Mouse (Mus musculus) intestine, postnatal 0 days (tissue): ENCODE data around the gene Snw1. TPM values are rescaled to one million over a fixed set of nuclear protein-coding genes. Genes with fewer than 3 reads are reported as not detected.
A peak's percentile ranks its signal among the peaks of the same experiment; 100 is the strongest.
"Not testable (repeated sequence)": the region's sequence is repeated elsewhere in the genome, so short reads cannot be mapped to it uniquely, and the experiment has no call there.

Experiments
- ATAC-seq: fragments of 200-750 bp; cut with Nextera tagmentation; 2 replicates; pipeline ENCODE4 v1.8.0; 2017; ENCODE audit warnings: mild to moderate bottlenecking, moderate TSS enrichment, moderate library complexity
- H3K27ac ChIP-seq: fragments of 300-500 bp; sonication (generic); 2 replicates; pipeline ENCODE4 v1.5.1; 2014; ENCODE audit warnings: mild to moderate bottlenecking, low read depth, low read length, moderate library complexity
- H3K27me3 ChIP-seq: fragments of 300-500 bp; sonication (generic); replicated peaks from 2 replicates; pipeline ENCODE4 v1.6.1; 2014; ENCODE audit warnings: low read length, mixed read lengths; ENCODE audit not compliant: control insufficient read depth, insufficient read depth
- H3K36me3 ChIP-seq: fragments of 300-500 bp; sonication (generic); 2 replicates; pipeline ENCODE4 v1.6.1; 2014; ENCODE audit warnings: mild to moderate bottlenecking, moderate library complexity; ENCODE audit not compliant: control insufficient read depth, insufficient read depth
- H3K4me1 ChIP-seq: fragments of 300-500 bp; sonication (generic); replicated peaks from 2 replicates; pipeline ENCODE4 v1.6.1; 2014; ENCODE audit warnings: antibody characterized with exemption, low read length, mixed read lengths; ENCODE audit not compliant: control insufficient read depth, insufficient read depth
- H3K4me2 ChIP-seq: fragments of 300-500 bp; sonication (generic); replicated peaks from 2 replicates; pipeline ENCODE4 v1.6.1; 2014; ENCODE audit warnings: low read depth, mild to moderate bottlenecking, moderate library complexity
- H3K4me3 ChIP-seq: fragments of 300-500 bp; sonication (generic); 2 replicates; pipeline ENCODE4 v1.5.1; 2014; ENCODE audit warnings: low read depth, low read length
- H3K9ac ChIP-seq: fragments of 300-500 bp; sonication (generic); 2 replicates; pipeline ENCODE4 v1.6.1; 2014; ENCODE audit warnings: mild to moderate bottlenecking, low read depth, low read length
- H3K9me3 ChIP-seq: fragments of 300-500 bp; sonication (generic); 2 replicates; pipeline ENCODE4 v1.6.1; 2016; ENCODE audit warnings: mixed run types; ENCODE audit not compliant: control insufficient read depth
- CTCF ChIP-seq: sonication (generic); IDR thresholded peaks from 2 replicates; pipeline ENCODE4 v1.5.1; 2016; ENCODE audit warnings: low read depth, mild to moderate bottlenecking, control low read depth, antibody characterized with exemption, moderate library complexity
- WGBS: fragments of 180-500 bp; shearing (Covaris S2); extraction: QIAGEN DNeasy Blood & Tissue Kit; methylation state at CpG from one replicate; pipeline ENCODE4 v1.1.7; 2014; 5-methylcytosine and 5-hydroxymethylcytosine counted together
- polyA plus RNA-seq: library from polyadenylated mRNA; unstranded; fragments of >200 nt; fragmentation: Nextera tagmentation; extraction: Ambion mirVana; gene quantifications from 2 replicates; pipeline ENCODE4 v1.2.1, GENCODE M21; 2015

Gene Snw1
- 66.9 and 70.7 TPM in 2 replicates for polyA plus RNA-seq

DNA sequence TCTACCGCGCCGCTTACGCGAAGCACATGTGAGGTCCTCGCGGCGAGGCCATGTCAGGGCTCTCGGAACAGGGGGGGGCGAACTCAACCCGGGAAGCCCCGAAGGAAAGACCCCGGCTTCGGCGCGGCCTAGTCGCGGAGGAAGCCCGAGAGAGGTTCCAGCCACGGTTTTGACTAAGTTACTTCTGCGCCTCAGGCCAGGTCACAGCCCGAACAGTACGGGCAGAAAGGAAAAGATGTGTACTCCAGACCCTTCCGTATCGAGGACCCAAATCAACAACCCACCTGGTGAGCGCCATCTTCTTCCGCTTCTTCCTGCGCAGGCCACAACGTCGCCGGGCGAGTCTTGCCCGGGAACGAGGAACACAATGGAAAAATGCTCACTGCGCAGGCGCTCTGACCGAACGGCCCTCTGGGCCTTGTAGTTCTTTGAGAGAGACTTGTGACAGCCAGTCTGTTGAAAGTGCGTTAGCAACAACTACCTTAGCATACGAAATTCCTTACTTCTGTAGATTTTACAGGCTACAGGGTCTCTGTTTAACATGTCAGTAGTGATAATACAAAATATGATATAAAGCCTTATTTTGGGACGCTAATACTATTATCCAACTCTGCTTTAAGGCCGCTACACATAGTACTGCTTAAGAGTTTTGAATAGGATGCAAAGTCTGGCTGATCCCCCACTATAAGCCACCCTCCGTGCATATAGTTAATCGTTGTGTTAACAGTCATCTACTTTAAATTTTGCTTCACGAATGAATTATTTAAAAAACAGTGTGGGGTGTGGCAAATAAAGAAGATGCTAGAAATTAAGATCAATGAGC is at the start of gene Snw1:
Gene Snw1, minus strand, starts transcription at position 311 of the 823 bp plus-strand sequence.
- Histone ChIP-seq H3K9ac (peak within 1 kb of the TSS; percentile 97), H3K27ac (peak within 1 kb of the TSS; percentile 88), H3K4me2 (peak within 1 kb of the TSS; percentile 65), H3K36me3 (peaks cover 13% of the 10 kb centered on the region), H3K27me3 (no peaks in the 10 kb centered on the region), H3K4me3 (peak within 1 kb of the TSS; percentile 93), H3K9me3 (no peaks in the 10 kb centered on the region), H3K4me1 (no peaks in the 10 kb centered on the region)
- TF ChIP-seq CTCF, result no peak
- 3% methylated on average over 45 of the region's 45 CpGs for WGBS
- peak; percentile 94 for ATAC-seq

DNA sequence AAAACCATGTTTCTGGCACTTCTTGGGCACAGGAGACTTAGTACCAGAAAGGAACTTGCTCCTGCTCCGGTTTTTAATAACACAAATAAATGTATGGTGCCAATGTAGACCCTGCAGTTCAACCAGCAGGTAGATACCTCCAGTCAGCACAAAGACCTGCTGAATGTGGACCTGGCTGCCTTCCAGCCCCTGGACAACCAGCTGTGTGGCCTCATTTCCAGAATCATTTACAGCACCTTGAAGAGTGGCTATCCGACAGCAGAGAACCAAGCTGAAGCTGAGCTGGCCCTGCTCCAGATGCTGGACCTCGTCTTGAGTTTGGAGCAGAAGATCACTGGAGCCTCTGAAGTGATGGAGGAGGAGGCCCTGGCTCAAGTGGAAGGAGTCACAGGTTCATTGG is 47.5 kb upstream of the Snw1 start:
- not testable (repeated sequence) for ATAC-seq, H3K9ac ChIP-seq, H3K27me3 ChIP-seq, H3K4me1 ChIP-seq, H3K9me3 ChIP-seq, H3K4me2 ChIP-seq, H3K27ac ChIP-seq, H3K36me3 ChIP-seq, H3K4me3 ChIP-seq
- WGBS, result 56% methylated on average over 3 of the region's 3 CpGs

DNA sequence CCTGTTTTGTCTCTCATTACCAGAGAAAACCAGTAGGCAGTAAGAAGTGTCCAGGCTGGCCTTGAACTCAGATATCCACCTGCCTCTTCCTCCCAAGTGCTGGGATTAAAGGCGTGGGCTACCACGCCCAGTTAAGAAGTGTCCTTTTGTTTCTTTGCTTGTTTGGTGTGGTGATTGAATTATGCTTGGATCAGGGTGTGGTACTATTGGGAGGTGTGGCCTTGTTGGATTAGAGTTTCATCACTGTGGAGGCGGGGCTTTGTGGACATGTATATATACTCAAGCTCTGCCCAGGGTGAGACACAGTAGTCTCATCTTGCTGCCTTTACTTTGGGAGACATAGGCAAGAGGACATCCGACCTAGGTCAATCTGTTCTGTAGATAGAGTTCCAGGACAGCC is 41.9 kb upstream of the Snw1 start, which contains the start of gene Gm8300:
Gene Gm8300, plus strand, starts transcription at position 301 of the 400 bp plus-strand sequence.
- H3K4me1 ChIP-seq, ATAC-seq, H3K4me2 ChIP-seq, H3K27ac ChIP-seq, H3K4me3 ChIP-seq, H3K9me3 ChIP-seq, H3K27me3 ChIP-seq, H3K36me3 ChIP-seq, H3K9ac ChIP-seq: not testable (repeated sequence)
- WGBS, result 79% methylated on average over 4 of the region's 4 CpGs

DNA sequence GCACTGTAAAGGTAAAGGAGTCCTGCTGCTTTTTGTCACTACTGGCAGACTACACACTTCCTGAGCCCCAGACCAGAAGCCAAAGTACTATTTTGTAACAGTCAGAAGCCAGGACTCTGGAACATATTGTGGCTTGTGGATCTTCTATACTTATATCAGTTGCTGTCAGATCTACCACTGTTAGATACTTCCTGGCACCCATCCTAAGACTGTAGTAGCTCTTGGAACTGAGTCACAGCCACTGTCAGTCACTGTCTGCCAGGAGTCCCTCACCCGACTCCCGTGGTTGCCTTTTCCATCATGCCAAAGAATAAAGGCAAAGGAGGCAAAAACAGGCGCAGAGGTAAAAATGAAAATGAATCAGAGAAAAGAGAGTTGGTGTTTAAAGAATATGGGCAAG is 22.3 kb upstream of the Snw1 start, which contains the start of gene Gm5788:
Gene Gm5788, plus strand, starts transcription at position 301 of the 400 bp plus-strand sequence.
- H3K36me3 ChIP-seq, H3K27me3 ChIP-seq, H3K4me2 ChIP-seq, H3K4me3 ChIP-seq, H3K27ac ChIP-seq, H3K9me3 ChIP-seq, H3K4me1 ChIP-seq, H3K9ac ChIP-seq, ATAC-seq: not testable (repeated sequence)
- WGBS, result 83% methylated on average over 3 of the region's 3 CpGs

DNA sequence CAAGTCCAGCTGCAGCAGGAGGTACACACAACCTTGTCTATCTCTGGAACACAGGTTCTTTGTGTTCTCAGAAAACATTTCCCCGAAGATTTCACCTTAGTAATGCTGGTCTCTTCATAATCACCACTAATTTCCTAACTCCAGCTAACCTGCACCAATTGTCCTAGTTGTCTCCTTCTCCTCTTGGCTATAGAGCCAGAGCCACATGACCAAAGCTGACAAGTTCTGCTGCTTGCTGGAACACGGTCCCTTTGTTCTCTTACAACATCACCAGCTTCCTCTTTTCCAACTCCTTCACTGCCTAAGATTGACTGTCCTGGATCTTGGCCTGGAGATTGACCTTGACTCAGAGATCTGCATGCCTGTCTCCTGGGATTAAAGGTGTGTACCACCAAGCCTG is 16.6 kb upstream of the Snw1 start:
- not testable (repeated sequence) for H3K4me2 ChIP-seq, H3K4me3 ChIP-seq, H3K36me3 ChIP-seq, H3K4me1 ChIP-seq, H3K9me3 ChIP-seq, H3K9ac ChIP-seq, ATAC-seq, H3K27me3 ChIP-seq, H3K27ac ChIP-seq
- 53% methylated on average over 2 of the region's 2 CpGs for WGBS

DNA sequence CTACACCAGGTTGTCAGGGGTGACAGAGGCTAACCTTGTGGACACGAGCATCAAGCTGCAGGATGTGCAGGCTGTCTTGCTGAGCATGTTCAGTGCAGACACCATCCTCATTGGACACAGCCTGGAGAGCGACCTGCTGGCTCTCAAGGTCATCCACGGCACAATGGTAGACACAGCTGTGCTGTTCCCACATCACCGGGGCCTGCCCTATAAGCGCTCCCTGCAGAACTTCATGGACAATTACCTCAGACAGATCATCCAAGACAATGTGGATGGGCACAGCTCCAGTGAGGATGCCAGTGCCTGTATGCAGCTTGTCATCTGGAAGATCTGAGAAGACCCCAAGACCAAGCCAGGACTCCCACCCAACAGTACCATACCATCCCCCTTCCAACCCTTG is 10.4 kb upstream of the Snw1 start:
- not testable (repeated sequence) for ATAC-seq, H3K9ac ChIP-seq, H3K4me2 ChIP-seq, H3K4me1 ChIP-seq, H3K4me3 ChIP-seq, H3K27me3 ChIP-seq, H3K9me3 ChIP-seq, H3K27ac ChIP-seq, H3K36me3 ChIP-seq
- 79% methylated on average over 5 of the region's 5 CpGs for WGBS
